Mouse (Mus musculus) heart, postnatal 0 days (tissue): ENCODE measurements around the gene Slc11a2.

Source experiments
- CTCF ChIP-seq: IDR thresholded peaks from 2 replicates; pipeline ENCODE4 v1.5.1; 2016; ENCODE audit warnings: antibody characterized with exemption, control low read depth, low read depth
- EP300 ChIP-seq: IDR thresholded peaks from 2 replicates; pipeline ENCODE4 v1.6.1; 2016; ENCODE audit warnings: antibody characterized with exemption, low read depth

DNA sequence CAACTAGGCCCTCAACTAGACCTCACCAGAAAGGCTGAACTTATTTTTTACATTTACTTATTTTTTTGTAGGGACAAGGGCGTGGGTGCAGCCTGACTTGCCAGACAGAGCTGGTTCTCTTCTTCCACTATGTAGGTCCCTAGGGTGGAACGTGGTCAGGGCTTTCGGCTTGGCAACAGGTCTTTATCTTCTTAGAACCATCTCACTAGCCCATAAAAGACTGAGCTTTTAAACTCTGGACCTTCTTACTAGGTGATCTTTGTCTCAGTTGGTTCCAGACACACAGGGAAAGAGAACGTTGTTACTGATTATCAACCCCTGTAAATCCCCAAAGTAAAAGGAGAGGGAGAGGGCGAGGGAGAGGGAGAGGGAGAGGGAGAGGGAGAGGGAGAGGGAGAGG lies 11.6 kb downstream of the Slc11a2 start:
- TF ChIP-seq CTCF (no peak), EP300 (no peak)
